Mouse (Mus musculus) embryonic stem cell, embryonic (primary cell): ENCODE measurements around the gene Gpatch1.

Experiments used
- CTCF ChIA-PET, 4 experiments: fragments of 300-600 bp in 2 of 4; fragments of 350-600 bp in 2 of 4; sonication (Branson Sonifier 250); formaldehyde crosslinking; loops; one replicate each; lab custom pipeline; 2022; ENCODE audit warnings: inconsistent platforms in 2 of 4; lab: Charles Lee
- POLR2A ChIA-PET, 4 experiments: fragments of 300-600 bp in 2 of 4; fragments of 350-600 bp in 2 of 4; sonication (Branson Sonifier 250); formaldehyde crosslinking; loops; one replicate each; lab custom pipeline; 2022; ENCODE audit warnings: antibody characterized with exemption in 4 of 4, inconsistent platforms in 1 of 4; lab: Charles Lee

Gene Gpatch1

GRCm38 (mm10) chr7:35232796-35233455 lies 85.3 kb downstream of the Gpatch1 start:
- ChIA-PET CTCF (interaction anchor here in 3 of 4 experiments (0.6 to 1.8 kb wide), 10 partner anchors 9 to 384 kb away, joined by 3 to 9 read pairs (median 4); partner anchors contain the start of gene Lrp3 (in 1 of the 3)), POLR2A (interaction anchor here in 3 of 4 experiments (0.5 to 2.8 kb wide), 15 partner anchors 10 to 484 kb away, joined by 3 to 10 read pairs (median 3); partner anchors contain the start of genes Cep89 (in 1 of the 3), Chst8 (in 1 of the 3), Lrp3 (in 1 of the 3) and Rhpn2 (in 1 of the 3))

GRCm38 (mm10) chr7:35230333-35230732 lies 87.9 kb downstream of the Gpatch1 start:
- POLR2A ChIA-PET: no interaction called here
- CTCF ChIA-PET: no interaction called here
